Mouse (Mus musculus) lung, postnatal 36 days (tissue): Measurements from ENCODE around the gene Ldlrad3.

ENCODE experiments used
- DNase-seq: peaks from one replicate; pipeline ENCODE4 v3.0.0; 2022; ENCODE audit warnings: mixed read lengths

Gene Ldlrad3

GRCm38 (mm10) chr2:102185951-102186561 lies at the start of gene Ldlrad3:
Gene Ldlrad3, minus strand, starts transcription at chr2:102186385.
- peak; percentile 93 for DNase-seq

GRCm38 (mm10) chr2:102231470-102231869 lies 45.3 kb upstream of the Ldlrad3 start:
- no peak for DNase-seq

GRCm38 (mm10) chr2:102229126-102229525 lies 42.9 kb upstream of the Ldlrad3 start:
- no peak for DNase-seq

GRCm38 (mm10) chr2:102228331-102228730 lies 42.1 kb upstream of the Ldlrad3 start:
- no peak for DNase-seq

- DNase-seq, result no peak
These were observed 41.7 kb upstream of the Ldlrad3 start for GRCm38 (mm10) chr2:102227839-102228238.

- no peak for DNase-seq
These were observed 40.1 kb upstream of the Ldlrad3 start for GRCm38 (mm10) chr2:102226274-102226673.

GRCm38 (mm10) chr2:102223355-102224128 lies 37.4 kb upstream of the Ldlrad3 start:
- no peak for DNase-seq

- DNase-seq, result no peak
These were observed 36.6 kb upstream of the Ldlrad3 start for GRCm38 (mm10) chr2:102222749-102223148.

GRCm38 (mm10) chr2:102216817-102217216 lies 30.6 kb upstream of the Ldlrad3 start:
- no peak for DNase-seq

- DNase-seq, result no peak
These were observed 25.9 kb upstream of the Ldlrad3 start for GRCm38 (mm10) chr2:102212096-102212495.

- no peak for DNase-seq
These were observed 19.7 kb upstream of the Ldlrad3 start for GRCm38 (mm10) chr2:102205672-102206399.

GRCm38 (mm10) chr2:102203478-102203877 lies 17.3 kb upstream of the Ldlrad3 start:
- no peak for DNase-seq

GRCm38 (mm10) chr2:102202211-102202770 lies 16.1 kb upstream of the Ldlrad3 start:
- DNase-seq, result no peak

- peak; percentile 79 for DNase-seq
These were observed 15.2 kb upstream of the Ldlrad3 start for GRCm38 (mm10) chr2:102201198-102201948.

- no peak for DNase-seq
These were observed 11.1 kb upstream of the Ldlrad3 start for GRCm38 (mm10) chr2:102197332-102197731.

- DNase-seq, result no peak
These were observed 10.5 kb upstream of the Ldlrad3 start for GRCm38 (mm10) chr2:102196709-102197108.

GRCm38 (mm10) chr2:102195494-102195893 lies 9.3 kb upstream of the Ldlrad3 start:
- DNase-seq, result no peak

- DNase-seq, result no peak
These were observed 8.1 kb upstream of the Ldlrad3 start for GRCm38 (mm10) chr2:102194247-102194646.

GRCm38 (mm10) chr2:102192943-102193820 lies 7.0 kb upstream of the Ldlrad3 start:
- no peak for DNase-seq

- no peak for DNase-seq
These were observed 5.6 kb upstream of the Ldlrad3 start for GRCm38 (mm10) chr2:102191736-102192135.

- no peak for DNase-seq
These were observed 4.8 kb upstream of the Ldlrad3 start for GRCm38 (mm10) chr2:102190956-102191355.
